Mouse (Mus musculus): Measurements from ENCODE around the gene Ccl26.

DNA sequence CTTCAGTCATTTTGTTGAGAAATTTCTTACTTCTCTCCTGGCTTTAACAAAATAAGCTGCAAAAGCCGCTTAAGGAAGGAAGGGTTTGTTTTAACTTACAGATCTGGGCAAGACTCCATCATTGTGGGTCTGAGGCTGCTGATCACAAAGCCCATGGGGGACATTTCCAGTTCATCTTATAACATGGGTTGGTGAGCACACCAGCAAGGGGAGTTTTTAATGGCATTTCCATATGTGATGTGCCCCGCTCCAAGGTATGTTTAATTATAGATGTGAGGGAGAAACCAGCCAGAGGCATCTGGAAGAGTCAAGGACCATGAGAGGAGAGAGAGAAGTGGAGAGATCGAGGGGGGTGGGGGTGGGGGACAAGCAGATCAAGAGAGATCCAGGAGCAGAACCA, 5.7 kb downstream of the Ccl26 start:
- no peak for TF ChIP-seq CHD2 (IDR thresholded peaks at IDR 0.05; ENCODE audit: low read depth, low read length)
- TF ChIP-seq ZNF384 (IDR thresholded peaks at IDR 0.05; ENCODE audit: low read depth, low read length): no peak
